Mouse (Mus musculus) neural tube, embryonic 11.5 days (tissue): ENCODE data around the gene Fgf18. TPM values are rescaled to one million over a fixed set of nuclear protein-coding genes. Genes with fewer than 3 reads are reported as not detected.

Source experiments
- ATAC-seq: fragments of 200-750 bp; cut with Nextera tagmentation; 2 replicates; pipeline ENCODE4 v1.8.0; 2017; ENCODE audit warnings: moderate number of reproducible peaks, mild to moderate bottlenecking, moderate TSS enrichment, moderate library complexity; ENCODE audit not compliant: insufficient read depth, low FRiP score, low TSS enrichment
- DNase-seq: peaks from one replicate; pipeline ENCODE4 v3.0.0-alpha.2; 2015; ENCODE audit warnings: low spot score
- H3K27ac ChIP-seq: fragments of 300-500 bp; sonication (generic); 2 replicates; pipeline ENCODE4 v1.5.1; 2014; ENCODE audit warnings: low read depth, mild to moderate bottlenecking, low read length
- H3K27me3 ChIP-seq: fragments of 300-500 bp; sonication (generic); 2 replicates; pipeline ENCODE4 v1.6.1; 2014; ENCODE audit warnings: mild to moderate bottlenecking, low read length, mixed read lengths; ENCODE audit not compliant: control insufficient read depth, insufficient read depth
- H3K36me3 ChIP-seq: fragments of 300-500 bp; sonication (generic); 2 replicates; pipeline ENCODE4 v1.6.1; 2014; ENCODE audit warnings: mild to moderate bottlenecking, low read length, moderate library complexity, mixed read lengths; ENCODE audit not compliant: control insufficient read depth, insufficient read depth
- H3K4me1 ChIP-seq: fragments of 300-500 bp; sonication (generic); 2 replicates; pipeline ENCODE4 v1.6.1; 2014; ENCODE audit warnings: low read length, mixed read lengths; ENCODE audit not compliant: control insufficient read depth, insufficient read depth
- H3K4me2 ChIP-seq: fragments of 300-500 bp; sonication (generic); 2 replicates; pipeline ENCODE4 v1.6.1; 2014; ENCODE audit warnings: low read depth, mild to moderate bottlenecking, moderate library complexity
- H3K4me3 ChIP-seq: fragments of 300-500 bp; sonication (generic); 2 replicates; pipeline ENCODE4 v1.5.1; 2014; ENCODE audit warnings: low read depth, low read length
- H3K9ac ChIP-seq: fragments of 300-500 bp; sonication (generic); 2 replicates; pipeline ENCODE4 v1.6.1; 2014; ENCODE audit warnings: mild to moderate bottlenecking, low read length
- H3K9me3 ChIP-seq: fragments of 300-500 bp; sonication (generic); 2 replicates; pipeline ENCODE4 v1.6.1; 2016; ENCODE audit warnings: low read length; ENCODE audit not compliant: control insufficient read depth
- WGBS: fragments of 180-500 bp; shearing (Covaris S2); extraction: QIAGEN DNeasy Blood & Tissue Kit; methylation state at CpG from one replicate; pipeline ENCODE4 v1.1.7; 2014; 5-methylcytosine and 5-hydroxymethylcytosine counted together
- polyA plus RNA-seq: library from polyadenylated mRNA; unstranded; fragments of >200 nt; fragmentation: Nextera tagmentation; extraction: Ambion mirVana; gene quantifications from 2 replicates; pipeline ENCODE4 v1.2.1, GENCODE M21; 2014

The Fgf18 gene
- polyA plus RNA-seq, 1 experiment from 2014 or later = 9.9 TPM

DNA sequence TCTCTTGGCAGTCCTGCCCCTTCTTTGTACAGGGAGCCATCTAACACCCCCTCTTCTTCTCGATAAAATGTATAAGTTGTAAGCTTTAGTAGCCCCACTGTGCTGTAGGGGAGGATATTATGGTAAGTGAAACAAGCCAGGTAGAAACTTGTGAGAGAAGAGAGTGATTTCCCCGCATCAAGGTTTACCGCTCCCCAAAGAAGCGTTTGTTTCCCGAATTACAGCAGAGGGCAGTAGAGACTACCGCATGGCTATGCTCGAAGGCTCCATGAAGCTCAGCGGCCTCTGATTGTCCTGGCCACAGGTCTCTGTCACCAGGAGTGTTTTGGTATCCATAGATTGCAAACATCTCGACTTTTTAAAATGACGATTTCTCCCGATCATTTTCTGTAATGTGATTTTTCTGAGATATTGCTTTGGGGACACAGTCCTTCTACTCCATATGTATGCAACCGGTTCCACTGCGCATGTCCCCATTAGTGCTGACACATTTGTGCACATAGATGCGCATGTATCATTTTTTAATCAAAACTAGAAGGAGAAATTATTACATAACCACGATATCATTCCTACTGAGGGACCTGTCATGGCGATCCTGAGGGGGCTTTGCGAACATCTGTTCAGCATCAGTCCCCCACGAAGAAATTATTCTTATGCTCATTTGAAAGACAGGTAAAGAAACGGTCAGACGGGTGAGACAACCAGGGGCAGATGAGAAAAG is 29.5 kb upstream of the Fgf18 start:
- Histone ChIP-seq H3K27ac (no peak overlapping the region), H3K9ac (no peak overlapping the region), H3K4me2 (no peak overlapping the region), H3K9me3 (no peaks in the 10 kb centered on the region), H3K4me3 (no peak overlapping the region), H3K27me3 (0 out of 2 replicates have a peak, but pooled peaks cover 10% of the 10 kb centered on the region), H3K4me1 (peaks cover 10% of the 10 kb centered on the region; the same call in 1 of the 2 replicates), H3K36me3 (no peaks in the 10 kb centered on the region)
- DNase-seq = peak; percentile 60
- WGBS = 32% methylated on average over 20 of the region's 20 CpGs
- ATAC-seq = no peak

DNA sequence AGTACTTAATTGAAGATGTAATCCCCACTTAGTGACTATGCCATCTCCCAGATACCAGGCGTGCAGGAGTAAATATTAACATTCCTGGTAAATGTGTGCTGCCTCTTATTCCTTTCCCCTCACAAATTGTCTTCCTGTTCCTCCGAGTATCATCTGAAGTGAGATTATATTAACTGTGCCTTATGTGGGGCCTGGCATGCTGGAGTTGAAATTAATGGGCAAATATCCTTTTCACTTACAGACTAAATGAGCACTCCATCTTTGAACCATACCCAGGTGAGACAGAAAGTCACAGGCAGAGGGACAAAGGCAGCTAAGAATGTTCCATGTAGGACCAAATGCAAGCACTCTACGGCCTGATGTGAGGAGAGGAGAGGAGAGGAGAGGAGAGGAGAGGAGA is 28.6 kb upstream of the Fgf18 start:
- no peak overlapping the region for H3K4me2 ChIP-seq
- no peaks in the 10 kb centered on the region for H3K36me3 ChIP-seq
- WGBS = 77% methylated on average over 2 of the region's 3 CpGs
- DNase-seq (no peak), ATAC-seq (no peak)
- H3K9ac ChIP-seq = no peak overlapping the region
- H3K9me3 ChIP-seq = no peaks in the 10 kb centered on the region
- 0 out of 2 replicates have a peak, but pooled peaks cover 4% of the 10 kb centered on the region for H3K27me3 ChIP-seq
- H3K4me1 ChIP-seq = peaks cover 7% of the 10 kb centered on the region; the same call in 1 of the 2 replicates
- no peak overlapping the region for H3K4me3 ChIP-seq
- H3K27ac ChIP-seq = no peak overlapping the region

DNA sequence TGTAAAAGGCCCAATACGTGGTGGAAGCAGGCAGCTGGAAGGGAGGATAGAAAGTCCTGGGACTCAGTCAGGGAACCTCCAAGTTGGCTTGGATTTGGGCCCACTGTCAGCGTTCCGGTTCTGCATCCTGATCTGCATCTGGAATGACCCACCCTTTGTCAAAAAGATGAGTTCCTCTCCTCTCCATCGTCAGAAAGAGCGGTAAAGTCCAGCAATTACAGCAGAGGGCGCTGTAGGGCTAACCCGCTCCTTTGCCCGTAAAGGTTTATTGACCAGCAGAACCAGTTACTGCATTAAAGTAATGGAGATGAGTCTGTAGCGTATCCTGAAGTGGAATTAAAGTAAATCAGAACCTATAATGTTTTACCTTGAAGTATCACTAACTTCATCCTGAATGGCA is 23.3 kb upstream of the Fgf18 start:
- WGBS = 13% methylated on average over 9 of the region's 9 CpGs
- Histone ChIP-seq H3K27ac (no peak overlapping the region), H3K9ac (no peak overlapping the region), H3K9me3 (no peaks in the 10 kb centered on the region), H3K36me3 (no peaks in the 10 kb centered on the region), H3K4me1 (no peaks in the 10 kb centered on the region), H3K27me3 (no peaks in the 10 kb centered on the region), H3K4me3 (no peak overlapping the region), H3K4me2 (no peak overlapping the region)
- no peak for ATAC-seq
- peak; percentile 72 for DNase-seq

DNA sequence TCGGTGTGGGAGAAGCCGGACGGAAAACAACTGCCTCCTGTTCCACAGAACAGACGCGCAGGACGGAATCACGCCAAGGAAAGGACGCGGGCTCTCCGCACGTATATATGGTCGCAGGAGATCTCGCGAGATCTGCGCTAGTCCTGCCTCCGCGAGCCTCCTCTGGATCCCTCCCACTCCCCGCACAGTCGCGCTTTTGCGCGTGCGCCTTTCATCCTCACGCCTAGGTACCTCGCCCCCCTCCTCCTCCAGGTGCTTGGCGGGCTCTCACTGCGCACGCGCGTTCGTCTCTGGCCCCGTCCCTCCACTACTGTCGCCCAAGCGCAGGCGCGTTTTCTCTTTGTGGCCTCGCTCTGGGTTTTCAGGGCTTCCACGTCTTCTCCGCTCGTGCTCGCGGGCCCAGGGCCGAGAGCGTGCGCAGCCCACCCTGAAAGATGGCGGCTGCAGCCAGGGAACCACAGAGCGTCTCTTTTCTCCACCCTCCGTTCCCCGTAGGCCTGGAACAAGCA is 15.9 kb upstream of the Fgf18 start, which contains the start of gene Npm1:
Npm1 (minus strand) TSS at position 209 of the 509 bp plus-strand sequence.
- DNase-seq = peak; percentile 100
- Histone ChIP-seq H3K9ac (peak within 1 kb of the TSS; percentile 89), H3K4me1 (peaks cover 9% of the 10 kb centered on the region), H3K27me3 (no peaks in the 10 kb centered on the region), H3K36me3 (peaks cover 3% of the 10 kb centered on the region; the same call in 1 of the 2 replicates), H3K4me2 (peak within 1 kb of the TSS; percentile 63), H3K27ac (peak within 1 kb of the TSS; percentile 95), H3K4me3 (peak within 1 kb of the TSS; percentile 98), H3K9me3 (no peaks in the 10 kb centered on the region)
- 3% methylated on average over 49 of the region's 49 CpGs for WGBS
- peak; percentile 95 for ATAC-seq

DNA sequence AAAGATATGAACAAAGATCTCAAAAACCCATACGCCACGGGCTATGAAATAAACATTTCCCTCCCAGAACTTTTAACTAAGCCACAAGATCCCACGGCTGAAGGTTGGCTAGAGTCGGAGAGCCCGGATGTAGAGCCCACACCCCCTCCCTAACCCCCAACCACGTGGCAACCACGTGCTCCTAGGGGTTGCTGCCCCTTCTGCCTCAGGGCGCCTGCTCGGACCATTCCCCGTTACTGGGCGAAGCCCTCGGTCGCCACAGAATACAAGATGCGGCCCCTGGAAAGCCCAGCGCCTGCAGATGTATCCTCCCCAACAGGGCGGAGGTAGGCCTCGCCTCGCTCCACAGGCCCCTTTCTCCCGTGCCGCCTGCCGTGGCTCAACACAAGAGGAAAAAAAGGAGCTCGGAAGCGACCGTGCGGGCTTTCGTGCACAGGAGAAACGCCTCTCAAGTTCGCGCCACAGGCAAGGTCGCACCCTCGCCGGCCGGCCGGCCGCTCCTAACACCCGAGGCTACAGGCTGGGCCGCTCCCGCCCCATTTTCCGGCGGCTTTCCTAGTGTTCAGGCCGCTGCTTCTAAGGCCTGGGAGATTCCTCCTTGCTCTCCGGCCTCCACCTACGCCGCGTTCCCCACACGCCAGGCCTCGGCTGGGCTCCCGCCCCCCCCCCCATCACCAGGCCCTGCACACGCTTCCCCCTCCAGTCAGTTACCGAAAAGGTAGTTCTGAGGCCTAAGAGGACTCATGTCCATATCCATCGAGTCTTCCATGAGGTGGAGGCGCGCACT is 15.2 kb upstream of the Fgf18 start:
- Histone ChIP-seq H3K4me3 (peak overlapping the region; percentile 98), H3K4me2 (peak overlapping the region; percentile 50), H3K27me3 (no peaks in the 10 kb centered on the region), H3K4me1 (peaks cover 9% of the 10 kb centered on the region), H3K9ac (peak overlapping the region; percentile 89), H3K36me3 (peaks cover 3% of the 10 kb centered on the region; the same call in 1 of the 2 replicates), H3K9me3 (no peaks in the 10 kb centered on the region), H3K27ac (peak overlapping the region; percentile 80)
- DNase-seq (peak; percentile 85), ATAC-seq (peak; percentile 62)
- WGBS = 2% methylated on average over 50 of the region's 53 CpGs

DNA sequence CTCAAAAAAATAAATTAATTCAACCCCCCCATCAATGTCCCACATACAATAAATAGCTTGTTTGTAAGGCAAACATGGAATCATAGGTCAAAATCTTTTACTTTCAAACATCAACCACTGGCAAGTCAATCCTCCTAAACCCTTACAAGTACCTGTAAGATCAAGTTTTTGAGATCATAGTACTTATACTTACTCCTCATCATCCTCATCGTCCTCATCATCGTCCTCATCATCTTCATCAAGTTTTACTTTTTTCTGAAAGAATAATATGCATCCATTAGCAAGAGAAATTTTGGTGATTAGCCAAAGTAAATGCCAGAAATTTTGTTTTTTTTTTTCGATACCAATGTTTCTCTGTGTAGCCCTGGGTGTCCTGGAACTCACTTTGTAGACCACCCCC is 12.5 kb upstream of the Fgf18 start:
- DNase-seq (no peak), ATAC-seq (no peak)
- Histone ChIP-seq H3K9ac (no peak overlapping the region), H3K36me3 (peaks cover 3% of the 10 kb centered on the region; the same call in 1 of the 2 replicates), H3K9me3 (no peaks in the 10 kb centered on the region), H3K27ac (no peak overlapping the region), H3K4me3 (no peak overlapping the region), H3K27me3 (no peaks in the 10 kb centered on the region), H3K4me1 (peaks cover 9% of the 10 kb centered on the region), H3K4me2 (no peak overlapping the region)
- 86% methylated on average over 3 of the region's 3 CpGs for WGBS

DNA sequence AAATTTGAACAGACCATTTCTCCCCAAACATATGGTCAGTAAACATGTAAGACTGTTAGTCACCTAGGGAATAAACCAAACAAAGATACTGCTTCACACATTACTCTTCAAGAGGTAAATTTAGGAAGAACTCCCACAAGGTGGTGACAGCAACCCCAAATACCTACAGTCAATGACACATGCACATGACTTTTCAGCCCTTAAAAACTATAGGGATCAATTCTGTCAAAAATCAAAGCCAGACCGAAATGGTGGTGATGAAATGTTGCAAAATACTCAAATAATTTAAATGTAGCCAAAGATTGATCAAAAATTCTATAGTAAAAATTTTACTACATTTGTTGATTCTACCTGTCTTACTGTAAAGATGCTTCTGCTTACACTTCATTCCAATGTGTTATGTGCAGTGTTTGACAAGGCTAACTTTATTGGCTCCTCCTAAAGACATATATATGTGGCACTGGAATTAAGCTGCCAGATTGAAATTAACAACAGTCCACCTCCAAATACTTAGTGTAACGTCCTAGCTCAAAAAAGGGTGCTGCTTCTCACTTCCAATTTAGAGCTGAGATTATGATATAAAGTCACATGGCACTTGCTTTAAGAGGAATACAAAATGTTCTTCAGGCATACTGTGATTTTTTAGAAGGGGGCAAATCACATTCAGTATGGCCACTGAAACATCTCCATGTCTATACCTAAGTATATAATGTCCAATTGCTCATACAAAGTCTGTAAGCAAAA is 10.4 kb upstream of the Fgf18 start:
- DNase-seq (no peak), ATAC-seq (no peak)
- H3K9ac ChIP-seq = no peak overlapping the region
- WGBS = 79% methylated on average over 2 of the region's 2 CpGs
- H3K4me3 ChIP-seq = no peak overlapping the region
- H3K4me1 ChIP-seq = peaks cover 9% of the 10 kb centered on the region
- H3K36me3 ChIP-seq = peaks cover 3% of the 10 kb centered on the region; the same call in 1 of the 2 replicates
- no peaks in the 10 kb centered on the region for H3K9me3 ChIP-seq
- H3K27me3 ChIP-seq = no peaks in the 10 kb centered on the region
- no peak overlapping the region for H3K4me2 ChIP-seq
- no peak overlapping the region for H3K27ac ChIP-seq

DNA sequence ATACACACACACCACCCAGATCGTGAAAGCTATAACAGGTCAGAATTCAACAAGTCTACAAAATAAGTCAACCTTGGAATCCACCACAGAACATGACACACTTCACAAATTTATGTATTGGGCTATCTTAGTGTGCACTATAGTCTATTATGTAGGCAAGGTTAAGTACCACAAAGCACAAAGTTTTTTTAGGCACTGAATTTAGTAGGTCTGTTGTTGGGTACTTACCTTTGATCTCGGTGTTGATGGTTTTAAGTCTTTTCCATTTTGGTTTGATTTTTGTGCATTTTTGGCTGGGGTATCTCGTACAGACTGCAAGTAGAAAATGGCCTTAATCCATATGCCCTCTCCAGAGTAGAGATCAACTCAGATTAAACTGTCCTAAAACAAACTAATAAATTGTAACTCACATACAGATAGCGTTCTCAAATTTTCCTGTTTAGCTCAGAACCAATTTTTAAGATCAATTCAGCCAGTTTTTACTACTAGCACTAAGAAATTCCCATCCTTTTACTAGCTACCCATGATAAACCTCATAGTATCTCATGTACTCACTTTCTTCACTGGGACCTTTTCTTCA is 9.3 kb upstream of the Fgf18 start:
- no peak overlapping the region for H3K27ac ChIP-seq
- H3K4me3 ChIP-seq = no peak overlapping the region
- ATAC-seq = no peak
- peaks cover 8% of the 10 kb centered on the region for H3K4me1 ChIP-seq
- no peak overlapping the region for H3K9ac ChIP-seq
- WGBS = 90% methylated on average over 4 of the region's 4 CpGs
- H3K27me3 ChIP-seq = no peaks in the 10 kb centered on the region
- no peak for DNase-seq
- H3K4me2 ChIP-seq = no peak overlapping the region
- peaks cover 3% of the 10 kb centered on the region; the same call in 1 of the 2 replicates for H3K36me3 ChIP-seq
- no peaks in the 10 kb centered on the region for H3K9me3 ChIP-seq
